Mouse (Mus musculus) liver, adult (tissue): ENCODE data around the gene Tpst2.

Source experiments
- GATA4 ChIP-seq: IDR thresholded peaks from 2 replicates; pipeline ENCODE4 v1.6.1; 2014; ENCODE audit warnings: mild to moderate bottlenecking, low read length; ENCODE audit not compliant: insufficient replicate concordance

Tpst2 gene

GRCm38 (mm10) chr5:112325546-112326445 lies 49.3 kb downstream of the Tpst2 start, which contains the start of gene Tfip11:
TSS of gene Tfip11 (plus strand) at chr5:112326358.
- TF ChIP-seq GATA4 = peak; percentile 63; the same call in 1 of the 2 replicates

GRCm38 (mm10) chr5:112326446-112327009 lies 50.0 kb downstream of the Tpst2 start:
- no peak; the same call in 1 of the 2 replicates for TF ChIP-seq GATA4

- no peak for TF ChIP-seq GATA4
Measured at GRCm38 (mm10) chr5:112327854-112328253, 51.4 kb downstream of the Tpst2 start.

GRCm38 (mm10) chr5:112329805-112330564 lies 53.5 kb downstream of the Tpst2 start:
- TF ChIP-seq GATA4 = no peak

- no peak for TF ChIP-seq GATA4
Measured at GRCm38 (mm10) chr5:112335473-112335872, 59.0 kb downstream of the Tpst2 start.

- no peak for TF ChIP-seq GATA4
Measured at GRCm38 (mm10) chr5:112337004-112337403, 60.5 kb downstream of the Tpst2 start.

GRCm38 (mm10) chr5:112339215-112339614 lies 62.7 kb downstream of the Tpst2 start:
- no peak for TF ChIP-seq GATA4

- no peak for TF ChIP-seq GATA4
Measured at GRCm38 (mm10) chr5:112342463-112343204, 66.1 kb downstream of the Tpst2 start, which contains the start of the genes Srrd and Hps4. TSS of gene Srrd (minus strand) at chr5:112343040. TSS of gene Hps4 (plus strand) at chr5:112343083.

GRCm38 (mm10) chr5:112343205-112343595 lies 66.7 kb downstream of the Tpst2 start:
- no peak for TF ChIP-seq GATA4

- no peak for TF ChIP-seq GATA4
Measured at GRCm38 (mm10) chr5:112344092-112344960, 67.8 kb downstream of the Tpst2 start.

GRCm38 (mm10) chr5:112346211-112346965 lies 69.9 kb downstream of the Tpst2 start:
- TF ChIP-seq GATA4 = no peak

- TF ChIP-seq GATA4 = no peak
Measured at GRCm38 (mm10) chr5:112349169-112349568, 72.7 kb downstream of the Tpst2 start.

GRCm38 (mm10) chr5:112355493-112355892 lies 79.0 kb downstream of the Tpst2 start:
- TF ChIP-seq GATA4 = no peak
